Mouse (Mus musculus): ENCODE results near the gene Pacs1. TPM values are rescaled to one million over a fixed set of nuclear protein-coding genes. Genes with fewer than 3 reads are reported as not detected.
A peak's percentile ranks its signal among the peaks of the same experiment; 100 is the strongest.

Gene Pacs1
- polyA plus RNA-seq, 1 experiment = not detected

DNA sequence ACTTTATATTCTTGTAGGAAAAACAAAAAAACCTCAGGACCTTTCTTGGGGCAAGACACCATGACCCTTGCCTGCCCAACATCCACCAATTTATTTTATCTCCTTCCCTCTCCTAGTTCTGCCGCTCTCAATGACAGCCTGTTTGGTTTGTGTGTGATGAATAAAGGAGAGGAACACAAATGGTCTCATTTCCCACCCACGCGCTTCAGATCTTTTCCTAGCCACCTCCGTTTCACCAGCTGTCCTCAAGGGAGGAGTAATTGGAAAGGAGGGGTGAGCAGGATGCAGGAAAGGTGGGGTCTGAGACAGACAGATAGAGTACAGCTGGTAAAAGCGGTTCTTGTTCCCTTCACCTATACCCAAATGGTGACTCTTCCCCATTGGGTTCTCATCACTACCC, 23.7 kb upstream of the Pacs1 start:
- 55% methylated on average over 5 of the region's 5 CpGs for WGBS
- Histone ChIP-seq H3K4me3 (ENCODE audit: insufficient read depth, low read depth, low read length) (no peak overlapping the region), H3K27ac (ENCODE audit: insufficient read depth, low read depth, low read length) (peak overlapping the region; percentile 84), H3K4me1 (ENCODE audit: control insufficient read depth, insufficient read depth, low read length) (peaks cover 16% of the 10 kb centered on the region)
- no peak for TF ChIP-seq POLR2A (IDR thresholded peaks at IDR 0.05; ENCODE audit: insufficient read depth, low read depth, low read length)
- no peak for TF ChIP-seq CTCF (IDR thresholded peaks at IDR 0.05; ENCODE audit: insufficient read depth, low read depth, low read length)

GRCm38 (mm10) chr19:5295736-5296075, 22.8 kb upstream of the Pacs1 start:
- H3K4me3 ChIP-seq (ENCODE audit: insufficient read depth, low read depth, low read length) = peak overlapping the region; percentile 56
- peak overlapping the region; percentile 84 for H3K27ac ChIP-seq (ENCODE audit: insufficient read depth, low read depth, low read length)
- WGBS = 5% methylated on average over 13 of the region's 13 CpGs
- H3K4me1 ChIP-seq (ENCODE audit: control insufficient read depth, insufficient read depth, low read length) = peaks cover 15% of the 10 kb centered on the region
- TF ChIP-seq CTCF (IDR thresholded peaks at IDR 0.05; ENCODE audit: insufficient read depth, low read depth, low read length) = 0 out of 2 replicates have a peak, but pooled peaks have one; percentile 3
- no peak for TF ChIP-seq POLR2A (IDR thresholded peaks at IDR 0.05; ENCODE audit: insufficient read depth, low read depth, low read length)

GRCm38 (mm10) chr19:5294972-5295735, 22.2 kb upstream of the Pacs1 start, which contains the start of gene Sf3b2:
Gene Sf3b2 (minus strand): TSS chr19:5295455.
- TF ChIP-seq CTCF (IDR thresholded peaks at IDR 0.05; ENCODE audit: insufficient read depth, low read depth, low read length) = 0 out of 2 replicates have a peak, but pooled peaks have one; percentile 7
- peak; percentile 61; the same call in 1 of the 2 replicates for TF ChIP-seq POLR2A (IDR thresholded peaks at IDR 0.05; ENCODE audit: insufficient read depth, low read depth, low read length)
- peak within 1 kb of the TSS; percentile 98 for H3K4me3 ChIP-seq (ENCODE audit: insufficient read depth, low read depth, low read length)
- peaks cover 12% of the 10 kb centered on the region for H3K4me1 ChIP-seq (ENCODE audit: control insufficient read depth, insufficient read depth, low read length)
- under 1% methylated on average over 46 of the region's 46 CpGs for WGBS
- peak within 1 kb of the TSS; percentile 86 for H3K27ac ChIP-seq (ENCODE audit: insufficient read depth, low read depth, low read length)

GRCm38 (mm10) chr19:5278381-5278780, 5.5 kb upstream of the Pacs1 start:
- Histone ChIP-seq H3K4me3 (ENCODE audit: insufficient read depth, low read depth, low read length) (no peak overlapping the region), H3K27ac (ENCODE audit: insufficient read depth, low read depth, low read length) (no peak overlapping the region), H3K4me1 (ENCODE audit: control insufficient read depth, insufficient read depth, low read length) (peaks cover 1% of the 10 kb centered on the region)
- WGBS = 84% methylated on average over 8 of the region's 8 CpGs
- TF ChIP-seq CTCF (IDR thresholded peaks at IDR 0.05; ENCODE audit: insufficient read depth, low read depth, low read length) (no peak), POLR2A (IDR thresholded peaks at IDR 0.05; ENCODE audit: insufficient read depth, low read depth, low read length) (no peak)

GRCm38 (mm10) chr19:5277140-5277539, 4.2 kb upstream of the Pacs1 start:
- TF ChIP-seq CTCF (IDR thresholded peaks at IDR 0.05; ENCODE audit: insufficient read depth, low read depth, low read length) (no peak), POLR2A (IDR thresholded peaks at IDR 0.05; ENCODE audit: insufficient read depth, low read depth, low read length) (no peak)
- H3K27ac ChIP-seq (ENCODE audit: insufficient read depth, low read depth, low read length) = no peak overlapping the region
- no peak overlapping the region for H3K4me3 ChIP-seq (ENCODE audit: insufficient read depth, low read depth, low read length)
- 92% methylated on average over 3 of the region's 3 CpGs for WGBS
- peaks cover 6% of the 10 kb centered on the region for H3K4me1 ChIP-seq (ENCODE audit: control insufficient read depth, insufficient read depth, low read length)

GRCm38 (mm10) chr19:5276531-5276930, 3.6 kb upstream of the Pacs1 start:
- Histone ChIP-seq H3K4me3 (ENCODE audit: insufficient read depth, low read depth, low read length) (no peak overlapping the region), H3K4me1 (ENCODE audit: control insufficient read depth, insufficient read depth, low read length) (peaks cover 8% of the 10 kb centered on the region), H3K27ac (ENCODE audit: insufficient read depth, low read depth, low read length) (no peak overlapping the region)
- WGBS = 83% methylated on average over 2 of the region's 2 CpGs
- TF ChIP-seq CTCF (IDR thresholded peaks at IDR 0.05; ENCODE audit: insufficient read depth, low read depth, low read length) (no peak), POLR2A (IDR thresholded peaks at IDR 0.05; ENCODE audit: insufficient read depth, low read depth, low read length) (no peak)

- 87% methylated on average over 5 of the region's 5 CpGs for WGBS
- TF ChIP-seq POLR2A (IDR thresholded peaks at IDR 0.05; ENCODE audit: insufficient read depth, low read depth, low read length) (no peak), CTCF (IDR thresholded peaks at IDR 0.05; ENCODE audit: insufficient read depth, low read depth, low read length) (no peak)
- Histone ChIP-seq H3K4me3 (ENCODE audit: insufficient read depth, low read depth, low read length) (no peak overlapping the region), H3K4me1 (ENCODE audit: control insufficient read depth, insufficient read depth, low read length) (peaks cover 8% of the 10 kb centered on the region), H3K27ac (ENCODE audit: insufficient read depth, low read depth, low read length) (no peak overlapping the region)
Measured at GRCm38 (mm10) chr19:5275736-5276135, 2.8 kb upstream of the Pacs1 start.

DNA sequence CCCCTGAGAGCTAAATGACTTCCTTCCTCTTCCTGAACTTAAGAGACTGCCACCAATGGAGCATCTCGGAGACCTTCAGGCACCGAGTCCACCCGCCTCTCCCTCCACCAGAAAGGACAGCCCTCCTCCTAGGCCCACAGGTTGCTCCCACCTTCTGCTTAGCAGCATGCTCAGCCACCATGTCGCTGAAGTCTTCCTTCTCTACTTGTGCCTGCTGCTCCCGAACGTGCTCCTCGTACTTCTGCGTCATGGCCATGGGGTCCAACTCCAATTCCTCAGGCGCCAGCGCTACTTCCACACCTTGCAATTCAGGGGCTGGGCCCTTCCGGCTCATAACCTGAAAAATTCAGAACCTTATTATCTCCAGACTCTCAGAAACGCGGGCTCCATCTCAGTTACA, 1.7 kb upstream of the Pacs1 start:
- 93% methylated on average over 13 of the region's 13 CpGs for WGBS
- no peak overlapping the region for H3K4me3 ChIP-seq (ENCODE audit: insufficient read depth, low read depth, low read length)
- no peak overlapping the region for H3K27ac ChIP-seq (ENCODE audit: insufficient read depth, low read depth, low read length)
- TF ChIP-seq CTCF (IDR thresholded peaks at IDR 0.05; ENCODE audit: insufficient read depth, low read depth, low read length) (no peak), POLR2A (IDR thresholded peaks at IDR 0.05; ENCODE audit: insufficient read depth, low read depth, low read length) (no peak)
- H3K4me1 ChIP-seq (ENCODE audit: control insufficient read depth, insufficient read depth, low read length) = peaks cover 8% of the 10 kb centered on the region

- H3K27ac ChIP-seq (ENCODE audit: insufficient read depth, low read depth, low read length) = no peak overlapping the region
- no peak for TF ChIP-seq CTCF (IDR thresholded peaks at IDR 0.05; ENCODE audit: insufficient read depth, low read depth, low read length)
- TF ChIP-seq POLR2A (IDR thresholded peaks at IDR 0.05; ENCODE audit: insufficient read depth, low read depth, low read length) = no peak
- peaks cover 8% of the 10 kb centered on the region for H3K4me1 ChIP-seq (ENCODE audit: control insufficient read depth, insufficient read depth, low read length)
- no peak overlapping the region for H3K4me3 ChIP-seq (ENCODE audit: insufficient read depth, low read depth, low read length)
- WGBS = 63% methylated on average over 4 of the region's 4 CpGs
Measured at GRCm38 (mm10) chr19:5273916-5274315, 997 bp upstream of the Pacs1 start.
